Mouse (Mus musculus) embryo, embryonic 10.5 days (tissue): ENCODE measurements around the gene Slc27a2.

Source experiments
- DNase-seq: peaks from one replicate; pipeline ENCODE4 v3.0.0-alpha.2; 2015; ENCODE audit warnings: low spot score

The Slc27a2 gene

GRCm38 (mm10) chr2:126555533-126555932 is 3.3 kb downstream of the Slc27a2 start:
- DNase-seq = no peak

GRCm38 (mm10) chr2:126560094-126560493 is 7.9 kb downstream of the Slc27a2 start:
- DNase-seq = no peak

GRCm38 (mm10) chr2:126563411-126564105 is 11.4 kb downstream of the Slc27a2 start:
- DNase-seq = no peak

GRCm38 (mm10) chr2:126572163-126572562 is 20.0 kb downstream of the Slc27a2 start:
- no peak for DNase-seq

GRCm38 (mm10) chr2:126572747-126573146 is 20.5 kb downstream of the Slc27a2 start:
- no peak for DNase-seq

GRCm38 (mm10) chr2:126575391-126576176 is 23.4 kb downstream of the Slc27a2 start:
- no peak for DNase-seq

GRCm38 (mm10) chr2:126577362-126577761 is 25.2 kb downstream of the Slc27a2 start:
- DNase-seq = no peak

GRCm38 (mm10) chr2:126579282-126579681 is 27.1 kb downstream of the Slc27a2 start:
- no peak for DNase-seq

- no peak for DNase-seq
Observed at GRCm38 (mm10) chr2:126583960-126584359, 31.8 kb downstream of the Slc27a2 start.

GRCm38 (mm10) chr2:126584621-126585369 is 32.6 kb downstream of the Slc27a2 start:
- no peak for DNase-seq

- DNase-seq = no peak
Observed at GRCm38 (mm10) chr2:126587468-126587867, 35.3 kb downstream of the Slc27a2 start.

- DNase-seq = no peak
Observed at GRCm38 (mm10) chr2:126591304-126591703, 39.1 kb downstream of the Slc27a2 start.

- peak; percentile 88 for DNase-seq
Observed at GRCm38 (mm10) chr2:126593831-126594610, 41.8 kb downstream of the Slc27a2 start.

GRCm38 (mm10) chr2:126596347-126597072 is 44.3 kb downstream of the Slc27a2 start:
- no peak for DNase-seq

GRCm38 (mm10) chr2:126597279-126598241 is 45.4 kb downstream of the Slc27a2 start:
- no peak for DNase-seq

GRCm38 (mm10) chr2:126598359-126598758 is 46.2 kb downstream of the Slc27a2 start:
- DNase-seq = no peak

GRCm38 (mm10) chr2:126599005-126599404 is 46.8 kb downstream of the Slc27a2 start:
- peak; percentile 49 for DNase-seq

- no peak for DNase-seq
Observed at GRCm38 (mm10) chr2:126600533-126600932, 48.3 kb downstream of the Slc27a2 start.

- no peak for DNase-seq
Observed at GRCm38 (mm10) chr2:126601918-126602600, 49.9 kb downstream of the Slc27a2 start.
